Mouse (Mus musculus): ENCODE measurements at regions not wholly inside any gene's neighbourhood (a gene's known extent, or its start where the extent isn't known, plus 50 kb on each side); places are given as distances from the start of the nearest gene placed in this dataset.
A peak's percentile ranks its signal among the peaks of the same experiment; 100 is the strongest.

DNA sequence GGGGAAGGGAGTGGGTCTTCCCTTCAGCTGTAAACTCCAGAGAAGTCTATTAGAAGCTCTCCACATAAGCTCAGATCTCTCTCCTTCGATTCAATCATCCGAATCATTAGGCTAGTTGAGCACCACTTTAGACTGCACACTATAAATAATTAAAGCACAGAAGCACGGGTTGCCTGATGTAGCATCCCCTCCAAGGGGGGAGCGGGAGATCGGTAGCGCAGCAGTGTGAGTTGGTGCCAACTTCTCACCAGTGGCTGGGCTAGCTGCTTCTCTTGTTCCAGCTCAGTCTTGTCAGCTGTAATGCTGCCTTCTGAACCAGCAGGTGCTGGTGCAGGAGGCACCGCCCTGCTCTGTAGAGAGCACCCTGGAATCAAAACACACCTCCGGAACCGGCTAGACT lies 78.6 kb downstream of the A830031A19Rik start:
- no peak for DNase-seq (ENCODE audit: extremely low spot score in 1 of 2, low spot score in 1 of 2)

DNA sequence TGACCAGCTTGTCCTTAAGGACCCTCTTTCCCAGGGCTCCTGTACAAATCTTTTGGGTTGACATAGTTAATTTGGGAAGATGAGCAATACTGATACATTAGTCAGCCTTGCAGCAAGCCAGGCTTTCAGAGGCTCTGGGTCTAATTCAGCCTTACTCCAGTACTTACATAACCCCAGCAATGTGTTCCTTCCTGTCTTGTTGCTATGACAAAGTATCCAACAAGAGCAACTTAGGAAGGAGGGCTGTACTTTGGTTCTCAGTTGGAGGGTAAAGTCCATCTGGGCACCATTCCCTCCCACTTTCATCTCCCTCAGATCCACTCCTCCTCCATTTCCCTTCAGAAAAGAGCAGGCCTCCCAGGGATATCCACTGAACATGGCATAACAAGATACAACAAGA lies 80.7 kb downstream of the A830031A19Rik start:
- DNase-seq (ENCODE audit: extremely low spot score in 1 of 2, low spot score in 1 of 2), result peak in 1 of 2 experiments; percentile 54

DNA sequence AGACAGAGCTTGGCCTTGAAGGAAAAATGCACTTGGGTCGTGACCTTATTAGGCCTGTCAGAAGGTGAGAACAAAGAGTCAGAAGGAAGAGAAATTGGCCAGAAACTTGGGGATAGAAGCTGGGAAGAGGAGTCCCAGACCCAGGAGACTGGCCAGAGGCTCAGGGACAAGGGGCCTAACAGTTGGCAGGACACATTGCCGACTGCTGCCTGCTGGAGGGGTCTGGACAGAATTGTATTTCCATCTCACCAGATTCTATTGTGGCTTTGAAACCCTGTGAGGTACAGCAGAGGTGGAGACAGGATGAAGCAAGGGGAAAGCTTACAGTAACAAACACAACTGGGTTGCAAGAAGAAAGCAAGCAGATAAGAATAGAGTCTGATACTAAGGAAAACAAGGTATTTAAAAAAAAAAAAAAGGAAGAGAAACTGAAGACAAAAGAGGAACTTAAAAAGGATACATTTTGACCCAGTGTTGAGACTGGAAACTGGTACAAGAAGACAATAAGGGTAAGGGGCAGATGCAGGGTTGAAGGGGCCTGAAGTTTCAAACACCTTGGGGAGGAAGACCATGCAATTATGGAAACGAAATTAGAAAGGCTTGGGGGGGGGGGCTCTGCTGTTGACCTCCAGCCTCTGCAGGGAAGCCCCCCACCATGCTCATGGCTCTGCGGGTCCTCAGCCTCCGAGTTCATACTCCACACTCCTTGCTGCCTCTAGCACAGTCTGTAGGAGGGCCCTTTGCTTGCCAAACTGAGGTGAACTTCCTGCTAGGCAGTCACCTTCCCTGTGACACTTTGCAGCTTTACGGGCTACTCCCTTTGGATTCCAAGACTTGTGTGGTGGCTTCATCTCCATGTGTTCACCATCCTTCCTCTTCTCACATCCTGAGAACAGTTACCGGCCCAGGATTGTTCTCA lies 87.1 kb downstream of the A830031A19Rik start:
- DNase-seq (ENCODE audit: extremely low spot score in 1 of 2, low spot score in 1 of 2), result no peak

DNA sequence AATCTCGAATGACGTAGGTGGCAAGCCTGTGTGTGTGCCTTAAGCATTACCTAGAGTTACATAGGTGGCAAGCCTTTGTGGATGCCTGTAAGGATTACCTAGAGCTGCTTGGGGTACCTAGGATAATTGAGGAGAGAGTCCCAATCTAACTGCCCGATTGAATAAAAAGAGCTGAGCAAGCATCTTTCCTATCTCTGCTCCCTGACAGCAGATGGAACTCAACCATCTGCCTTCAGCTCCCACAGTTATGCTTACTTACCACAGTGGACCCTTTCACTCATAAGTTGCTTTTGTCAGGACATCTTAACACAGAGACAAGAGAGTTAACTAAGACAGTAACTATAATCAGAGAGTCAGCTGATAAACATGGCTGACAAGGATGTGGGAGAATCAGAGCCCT lies 89.6 kb downstream of the A830031A19Rik start:
- no peak for DNase-seq (ENCODE audit: extremely low spot score in 1 of 2, low spot score in 1 of 2)

DNA sequence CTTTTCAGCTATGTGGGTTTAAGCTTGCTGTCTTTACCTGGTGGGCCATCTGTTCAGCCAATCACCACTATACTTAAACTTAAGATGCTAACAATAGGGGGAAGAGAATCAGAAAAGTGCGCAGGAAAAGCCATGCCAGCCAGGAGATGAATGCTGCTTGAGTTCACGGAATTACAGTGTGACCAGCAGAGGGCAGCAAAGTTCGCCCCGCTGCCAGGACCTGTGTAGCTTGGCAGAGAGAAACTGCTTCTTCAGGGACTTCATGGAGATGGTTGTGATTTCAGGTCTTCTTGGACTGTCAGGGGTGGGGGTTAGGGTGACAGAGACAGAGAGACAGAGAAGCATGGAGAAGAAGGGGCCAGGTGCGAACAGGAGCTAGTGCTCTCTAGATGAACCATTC lies 84.3 kb upstream of the Papolg start:
- peak; percentile 69 to 92 for DNase-seq (ENCODE audit: extremely low spot score in 1 of 2, low spot score in 1 of 2)

DNA sequence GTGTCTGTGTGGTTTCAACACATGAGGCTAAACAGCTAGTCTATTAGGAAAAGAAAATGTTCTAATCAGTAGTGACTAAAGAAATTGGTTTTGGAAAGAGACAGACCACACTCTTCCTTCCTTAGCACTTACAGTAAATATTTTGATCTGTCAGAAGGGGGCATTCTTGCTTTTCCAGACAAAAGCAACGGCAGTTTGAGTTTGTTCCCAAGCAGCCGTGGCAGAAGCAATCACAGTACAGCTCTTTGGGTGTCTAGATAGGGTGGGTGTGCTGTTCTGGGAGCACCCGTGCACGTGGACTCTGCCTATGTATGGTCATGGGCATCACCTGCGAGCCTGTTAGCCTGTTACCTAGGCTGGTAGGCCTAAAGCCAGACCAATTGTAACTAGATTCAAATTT lies 83.2 kb upstream of the Papolg start:
- peak in 1 of 2 experiments; percentile 51 for DNase-seq (ENCODE audit: extremely low spot score in 1 of 2, low spot score in 1 of 2)

DNA sequence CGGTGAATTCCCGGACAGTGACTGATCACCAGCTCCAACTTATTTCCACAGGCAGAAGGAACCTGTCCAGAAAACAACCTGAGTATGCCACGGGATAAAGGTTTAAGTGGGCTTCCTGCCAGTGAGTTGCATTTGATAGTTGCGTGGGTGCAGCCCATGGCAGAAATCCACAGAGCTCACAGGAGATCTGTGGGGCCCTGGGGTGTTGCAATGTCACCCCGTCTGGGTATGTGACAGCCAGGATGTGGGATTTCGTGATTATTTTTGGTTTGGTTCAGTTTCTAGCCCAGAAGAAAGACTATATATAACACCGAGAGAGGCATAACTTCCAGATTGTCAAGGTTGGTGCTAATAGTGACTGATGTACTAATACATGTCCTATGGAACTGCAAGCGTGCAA lies 82.0 kb upstream of the Papolg start:
- DNase-seq (ENCODE audit: extremely low spot score in 1 of 2, low spot score in 1 of 2), result peak; percentile 50 to 56

DNA sequence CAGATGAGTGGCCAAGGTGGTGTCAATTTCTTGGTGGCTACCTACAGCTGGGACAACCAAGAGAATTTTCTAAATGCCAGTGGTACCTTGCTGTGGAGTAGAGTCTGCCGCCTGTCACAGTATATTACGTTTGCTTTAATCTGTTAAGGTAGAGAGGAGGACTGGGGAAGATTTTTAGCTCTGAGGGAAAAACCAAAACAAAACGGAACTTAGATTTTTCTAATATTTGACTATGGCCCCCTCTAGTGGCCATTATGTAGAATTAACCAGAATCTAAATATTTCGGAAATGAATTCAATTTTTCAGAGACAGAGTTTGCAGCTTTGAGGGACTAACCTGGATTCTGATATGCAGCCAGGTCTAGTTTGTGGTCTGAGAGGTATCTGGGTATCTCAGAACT lies 59.3 kb upstream of the Papolg start:
- peak in 1 of 2 experiments; percentile 16 for DNase-seq (ENCODE audit: extremely low spot score in 1 of 2, low spot score in 1 of 2)

DNA sequence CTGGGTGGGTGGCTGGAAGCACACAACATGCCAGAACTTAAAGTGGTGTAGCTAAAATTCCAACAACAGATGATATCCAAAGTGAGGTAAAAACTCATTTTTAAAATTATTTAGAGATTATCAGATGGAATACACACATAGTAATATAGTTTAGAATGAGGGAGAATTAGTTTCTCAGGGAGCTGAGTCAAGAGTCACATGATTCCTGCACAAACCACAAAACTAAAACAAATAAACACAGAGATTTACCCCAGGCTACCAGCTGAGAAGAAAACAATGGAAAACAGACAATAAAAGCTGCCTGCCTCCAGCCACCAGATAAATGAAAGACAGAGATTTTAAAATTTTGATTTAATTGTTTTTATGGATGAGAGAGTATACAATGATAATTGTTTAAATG lies 50.9 kb upstream of the Papolg start:
- no peak for DNase-seq (ENCODE audit: extremely low spot score in 1 of 2, low spot score in 1 of 2)

Measured in frontal cortex, adult 2 months (tissue).